Mouse (Mus musculus) forebrain, embryonic 15.5 days (tissue): ENCODE results near the gene Fgd3. TPM values are rescaled to one million over a fixed set of nuclear protein-coding genes. Genes with fewer than 3 reads are reported as not detected.
A peak's percentile ranks its signal among the peaks of the same experiment; 100 is the strongest.

Source experiments
- ATAC-seq: fragments of 200-750 bp; cut with Nextera tagmentation; replicated peaks from 2 replicates; pipeline ENCODE4 v1.8.0; 2017; ENCODE audit warnings: mild to moderate bottlenecking, moderate TSS enrichment, moderate library complexity
- H3K27ac ChIP-seq: fragments of 300-500 bp; sonication (generic); replicated peaks from 2 replicates; pipeline ENCODE4 v1.5.1; 2015; ENCODE audit warnings: mild to moderate bottlenecking, inconsistent platforms
- H3K27me3 ChIP-seq: fragments of 300-500 bp; sonication (generic); 2 replicates; pipeline ENCODE4 v1.6.1; 2015; ENCODE audit warnings: inconsistent platforms
- H3K36me3 ChIP-seq: fragments of 300-500 bp; sonication (generic); 2 replicates; pipeline ENCODE4 v1.6.1; 2015; ENCODE audit warnings: mild to moderate bottlenecking, inconsistent platforms
- H3K4me1 ChIP-seq: fragments of 300-500 bp; sonication (generic); 2 replicates; pipeline ENCODE4 v1.6.1; 2015; ENCODE audit warnings: inconsistent platforms
- H3K4me2 ChIP-seq: fragments of 300-500 bp; sonication (generic); replicated peaks from 2 replicates; pipeline ENCODE4 v1.6.1; 2015; ENCODE audit warnings: mild to moderate bottlenecking, inconsistent platforms
- H3K4me3 ChIP-seq: fragments of 300-500 bp; sonication (generic); 2 replicates; pipeline ENCODE4 v1.5.1; 2015; ENCODE audit warnings: mild to moderate bottlenecking, inconsistent platforms
- H3K9ac ChIP-seq: fragments of 300-500 bp; sonication (generic); replicated peaks from 2 replicates; pipeline ENCODE4 v1.6.1; 2015; ENCODE audit warnings: mild to moderate bottlenecking, inconsistent platforms
- H3K9me3 ChIP-seq: fragments of 300-500 bp; sonication (generic); 2 replicates; pipeline ENCODE4 v1.6.1; 2016; ENCODE audit warnings: inconsistent platforms
- WGBS: fragments of 180-500 bp; shearing (Covaris S2); methylation state at CpG from one replicate; pipeline ENCODE4 v1.1.7; 2015; ENCODE audit warnings: mixed read lengths; 5-methylcytosine and 5-hydroxymethylcytosine counted together
- polyA plus RNA-seq: library from polyadenylated mRNA; unstranded; fragments of >200 nt; fragmentation: Nextera tagmentation; extraction: Ambion mirVana; gene quantifications from 2 replicates; pipeline ENCODE4 v1.2.1, GENCODE M21; 2015

The Fgd3 gene
- polyA plus RNA-seq, 1 experiment from 2014 or later: 3.4 TPM

DNA sequence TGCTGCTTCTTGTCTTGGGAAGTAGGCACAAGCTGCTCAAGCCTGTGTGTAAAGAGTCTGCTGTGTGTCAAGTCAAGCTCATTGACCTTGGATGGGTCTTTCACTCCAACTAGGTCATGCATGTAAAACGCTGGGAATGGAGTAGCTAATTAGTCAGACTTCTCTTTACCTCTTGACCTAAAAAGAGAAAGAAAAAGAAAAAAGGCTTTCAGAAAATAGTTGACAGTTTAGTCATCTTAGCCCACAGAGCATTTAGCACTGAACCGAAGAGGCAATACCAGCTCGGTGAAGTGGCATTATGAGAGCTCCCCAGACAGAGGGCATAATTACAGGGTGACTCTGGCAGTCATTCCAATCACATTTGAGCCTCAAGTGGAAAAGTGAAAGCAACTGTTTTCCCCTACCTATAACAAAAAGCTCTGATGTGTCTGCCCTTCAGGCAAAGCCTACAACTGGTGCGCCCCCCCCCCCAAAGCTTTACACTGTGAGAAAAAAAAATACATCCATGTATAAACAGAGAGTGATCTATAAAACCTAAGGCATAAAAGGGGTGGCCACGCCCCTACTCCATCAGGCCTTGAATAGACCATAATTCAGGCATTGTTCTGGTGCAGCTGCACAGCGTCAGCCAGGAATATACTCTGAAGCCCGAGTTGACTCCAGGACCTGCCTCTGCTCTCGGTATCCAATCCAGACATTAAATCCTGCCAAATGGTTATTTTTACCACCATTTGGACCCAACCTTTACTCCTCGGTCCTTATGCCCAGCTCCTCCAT lies 3.5 kb downstream of the Fgd3 start:
- WGBS: 10% methylated on average over 9 of the region's 9 CpGs
- ATAC-seq: peak; percentile 62
- H3K4me3 ChIP-seq: no peak overlapping the region
- peaks cover 57% of the 10 kb centered on the region for H3K4me1 ChIP-seq
- no peaks in the 10 kb centered on the region for H3K27me3 ChIP-seq
- H3K27ac ChIP-seq: peak overlapping the region; percentile 83
- no peak overlapping the region for H3K9ac ChIP-seq
- peak overlapping the region; percentile 54 for H3K4me2 ChIP-seq
- no peaks in the 10 kb centered on the region for H3K9me3 ChIP-seq
- 0 out of 2 replicates have a peak, but pooled peaks cover 8% of the 10 kb centered on the region for H3K36me3 ChIP-seq

- Histone ChIP-seq H3K36me3 (0 out of 2 replicates have a peak, but pooled peaks cover 8% of the 10 kb centered on the region), H3K27ac (no peak overlapping the region), H3K9ac (no peak overlapping the region), H3K27me3 (no peaks in the 10 kb centered on the region), H3K4me1 (peaks cover 17% of the 10 kb centered on the region), H3K4me3 (no peak overlapping the region), H3K9me3 (no peaks in the 10 kb centered on the region), H3K4me2 (no peak overlapping the region)
- 90% methylated on average over 7 of the region's 7 CpGs for WGBS
- ATAC-seq: no peak
Measured at GRCm38 (mm10) chr13:49311642-49312041, 8.5 kb downstream of the Fgd3 start.

DNA sequence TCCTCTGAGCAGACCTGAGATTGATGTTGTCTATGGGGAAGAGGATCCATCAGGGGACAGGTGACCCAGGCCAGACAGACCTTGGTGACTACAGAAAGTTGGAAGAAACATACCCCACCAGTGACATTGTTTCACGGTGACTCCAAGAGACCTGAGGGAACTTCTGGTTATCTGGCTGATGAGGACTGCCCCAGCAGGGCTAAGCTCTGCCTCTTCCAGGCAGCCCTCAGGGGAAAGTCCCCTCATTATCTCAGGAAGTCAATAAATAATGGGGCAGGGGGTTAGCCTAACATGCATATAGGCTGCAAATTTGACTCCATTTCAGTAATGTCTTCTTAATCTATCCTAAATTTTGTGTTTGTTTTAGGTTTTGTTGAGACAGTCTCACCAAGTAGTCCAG lies 10.6 kb downstream of the Fgd3 start:
- 100% methylated on average over 1 of the region's 1 CpGs for WGBS
- H3K27ac ChIP-seq: no peak overlapping the region
- H3K4me3 ChIP-seq: no peak overlapping the region
- H3K9ac ChIP-seq: no peak overlapping the region
- H3K4me1 ChIP-seq: no peaks in the 10 kb centered on the region
- H3K36me3 ChIP-seq: peaks cover 7% of the 10 kb centered on the region; the same call in 1 of the 2 replicates
- no peak overlapping the region for H3K4me2 ChIP-seq
- no peaks in the 10 kb centered on the region for H3K27me3 ChIP-seq
- H3K9me3 ChIP-seq: no peaks in the 10 kb centered on the region
- no peak for ATAC-seq

GRCm38 (mm10) chr13:49308861-49309403 lies 11.2 kb downstream of the Fgd3 start:
- WGBS: 90% methylated on average over 16 of the region's 16 CpGs
- no peak for ATAC-seq

GRCm38 (mm10) chr13:49308206-49308605 lies 11.9 kb downstream of the Fgd3 start:
- Histone ChIP-seq H3K4me1 (no peaks in the 10 kb centered on the region), H3K4me3 (no peak overlapping the region), H3K36me3 (peaks cover 7% of the 10 kb centered on the region; the same call in 1 of the 2 replicates), H3K9ac (no peak overlapping the region), H3K27ac (no peak overlapping the region), H3K4me2 (no peak overlapping the region), H3K9me3 (no peaks in the 10 kb centered on the region), H3K27me3 (no peaks in the 10 kb centered on the region)
- WGBS: 92% methylated on average over 4 of the region's 4 CpGs
- no peak for ATAC-seq

More at GRCm38 (mm10) chr13:49308861-49309403, 11.2 kb downstream of the Fgd3 start:
- peaks cover 7% of the 10 kb centered on the region; the same call in 1 of the 2 replicates for H3K36me3 ChIP-seq
- H3K4me2 ChIP-seq: no peak overlapping the region
- H3K27me3 ChIP-seq: no peaks in the 10 kb centered on the region
- no peak overlapping the region for H3K4me3 ChIP-seq
- H3K9ac ChIP-seq: no peak overlapping the region
- H3K27ac ChIP-seq: no peak overlapping the region
- H3K9me3 ChIP-seq: no peaks in the 10 kb centered on the region
- no peaks in the 10 kb centered on the region for H3K4me1 ChIP-seq

DNA sequence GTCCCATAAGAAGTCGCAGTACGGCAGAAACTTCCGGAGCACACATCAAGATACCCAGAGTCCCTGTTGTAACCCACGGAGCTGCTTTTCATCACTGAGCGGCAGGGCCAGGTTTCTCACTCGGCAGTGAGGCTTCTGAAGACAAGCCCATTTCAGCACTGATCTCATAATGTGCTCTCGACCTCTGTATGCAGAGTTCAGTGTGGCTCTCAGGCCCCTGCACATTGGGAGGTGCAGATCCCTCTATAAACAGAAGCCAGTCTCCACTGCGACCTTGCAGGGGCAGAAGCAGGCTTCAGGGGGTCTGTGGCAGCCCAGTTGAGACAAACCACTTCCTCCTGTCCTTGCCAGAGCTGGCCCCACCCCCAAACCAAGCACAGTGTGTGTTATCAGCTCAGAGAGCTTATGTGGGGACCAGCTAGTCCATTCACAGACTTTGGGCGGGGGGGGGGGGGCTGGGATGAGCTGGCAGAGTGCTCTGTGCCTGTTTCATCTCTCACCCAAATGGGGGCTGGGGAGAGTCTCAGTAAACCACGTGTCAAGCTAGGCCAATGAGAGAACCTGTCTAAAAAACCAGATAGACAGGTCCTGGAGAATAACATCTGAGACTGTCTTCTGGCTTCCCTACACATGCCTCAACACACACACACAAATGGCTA lies 12.7 kb downstream of the Fgd3 start:
- no peak overlapping the region for H3K4me3 ChIP-seq
- H3K4me1 ChIP-seq: no peaks in the 10 kb centered on the region
- no peak overlapping the region for H3K4me2 ChIP-seq
- 48% methylated on average over 10 of the region's 10 CpGs for WGBS
- H3K9me3 ChIP-seq: no peaks in the 10 kb centered on the region
- H3K27me3 ChIP-seq: no peaks in the 10 kb centered on the region
- no peak overlapping the region for H3K27ac ChIP-seq
- ATAC-seq: peak; percentile 23; the same call in 1 of the 2 replicates
- no peak overlapping the region for H3K9ac ChIP-seq
- H3K36me3 ChIP-seq: peaks cover 7% of the 10 kb centered on the region; the same call in 1 of the 2 replicates

GRCm38 (mm10) chr13:49306771-49307310 lies 13.3 kb downstream of the Fgd3 start:
- no peak for ATAC-seq
- H3K36me3 ChIP-seq: peaks cover 6% of the 10 kb centered on the region; the same call in 1 of the 2 replicates
- H3K27me3 ChIP-seq: no peaks in the 10 kb centered on the region
- H3K4me2 ChIP-seq: no peak overlapping the region
- H3K9ac ChIP-seq: no peak overlapping the region
- no peaks in the 10 kb centered on the region for H3K9me3 ChIP-seq
- no peak overlapping the region for H3K4me3 ChIP-seq
- 78% methylated on average over 7 of the region's 7 CpGs for WGBS
- no peaks in the 10 kb centered on the region for H3K4me1 ChIP-seq
- no peak overlapping the region for H3K27ac ChIP-seq

- no peaks in the 10 kb centered on the region for H3K27me3 ChIP-seq
- H3K27ac ChIP-seq: no peak overlapping the region
- no peaks in the 10 kb centered on the region; the same call in 1 of the 2 replicates for H3K36me3 ChIP-seq
- ATAC-seq: no peak
- WGBS: 97% methylated on average over 1 of the region's 1 CpGs
- no peaks in the 10 kb centered on the region for H3K4me1 ChIP-seq
- no peak overlapping the region for H3K9ac ChIP-seq
- no peak overlapping the region for H3K4me3 ChIP-seq
- H3K4me2 ChIP-seq: no peak overlapping the region
- H3K9me3 ChIP-seq: no peaks in the 10 kb centered on the region
Measured at GRCm38 (mm10) chr13:49300771-49301170, 19.3 kb downstream of the Fgd3 start.

DNA sequence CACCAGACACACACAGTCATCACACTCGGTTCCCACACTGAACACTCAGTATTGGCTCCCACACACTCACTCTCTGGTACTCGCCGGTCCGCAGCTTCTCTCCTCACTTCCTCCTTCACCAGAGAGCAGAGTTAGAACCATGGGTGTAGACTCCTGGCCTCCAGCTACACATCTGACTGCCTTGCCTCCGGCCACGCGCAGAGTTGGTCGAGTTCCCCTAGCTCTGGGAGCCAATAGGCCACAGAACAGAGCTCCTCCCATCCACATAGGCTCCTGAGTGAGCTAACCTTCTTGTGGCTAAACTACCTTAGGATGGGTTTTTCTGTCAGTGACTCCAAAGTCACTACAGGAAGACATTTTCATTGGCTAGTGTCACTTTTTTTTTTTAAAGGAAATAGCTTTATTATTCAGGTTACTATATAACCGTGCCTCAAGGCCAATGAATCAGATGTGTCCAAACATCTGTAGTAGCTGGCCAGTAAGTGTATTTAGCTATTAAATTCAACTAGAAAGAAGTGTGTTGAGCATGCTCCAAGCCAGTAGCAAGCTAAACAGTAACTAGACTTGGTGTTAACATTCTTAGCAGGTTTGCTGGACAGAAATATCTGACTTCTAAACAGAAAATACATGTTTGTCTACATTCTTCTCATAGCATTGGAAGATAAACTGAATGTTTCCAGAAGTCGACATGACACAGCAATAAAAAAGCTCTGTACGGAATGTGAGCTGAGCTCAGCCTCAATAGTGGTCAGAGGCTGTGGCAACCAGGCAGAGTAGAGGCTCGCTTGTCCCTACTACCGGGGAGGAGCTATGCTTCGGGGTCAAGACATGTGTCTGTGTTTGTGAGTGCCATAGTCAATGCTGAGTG lies 21.4 kb downstream of the Fgd3 start:
- H3K4me3 ChIP-seq: no peak overlapping the region
- H3K27me3 ChIP-seq: no peaks in the 10 kb centered on the region
- no peak overlapping the region for H3K4me2 ChIP-seq
- no peak for ATAC-seq
- no peak overlapping the region for H3K27ac ChIP-seq
- 90% methylated on average over 14 of the region's 14 CpGs for WGBS
- no peaks in the 10 kb centered on the region for H3K4me1 ChIP-seq
- H3K36me3 ChIP-seq: no peaks in the 10 kb centered on the region; the same call in 1 of the 2 replicates
- H3K9me3 ChIP-seq: no peaks in the 10 kb centered on the region
- H3K9ac ChIP-seq: no peak overlapping the region

DNA sequence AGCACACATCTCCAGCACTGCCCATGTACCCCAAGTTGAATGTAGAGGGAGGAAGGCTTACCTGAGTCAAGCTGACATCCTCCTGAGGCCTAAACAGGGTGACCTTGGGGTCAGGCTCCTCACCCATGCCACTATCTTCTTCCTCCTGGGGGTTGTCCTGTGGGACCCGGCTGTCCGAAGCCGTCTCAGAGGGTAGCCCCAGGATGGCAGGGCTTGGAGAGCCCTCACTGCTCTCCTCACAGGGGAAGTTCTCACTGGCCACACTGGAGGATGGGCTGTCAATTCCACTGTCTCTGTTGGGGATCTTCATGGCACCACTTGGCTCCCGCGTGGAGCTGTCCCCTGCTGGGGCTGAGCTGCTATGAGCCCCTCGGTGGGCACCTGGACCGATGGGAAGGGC lies 23.8 kb downstream of the Fgd3 start:
- H3K4me2 ChIP-seq: no peak overlapping the region
- WGBS: 82% methylated on average over 7 of the region's 7 CpGs
- ATAC-seq: no peak

DNA sequence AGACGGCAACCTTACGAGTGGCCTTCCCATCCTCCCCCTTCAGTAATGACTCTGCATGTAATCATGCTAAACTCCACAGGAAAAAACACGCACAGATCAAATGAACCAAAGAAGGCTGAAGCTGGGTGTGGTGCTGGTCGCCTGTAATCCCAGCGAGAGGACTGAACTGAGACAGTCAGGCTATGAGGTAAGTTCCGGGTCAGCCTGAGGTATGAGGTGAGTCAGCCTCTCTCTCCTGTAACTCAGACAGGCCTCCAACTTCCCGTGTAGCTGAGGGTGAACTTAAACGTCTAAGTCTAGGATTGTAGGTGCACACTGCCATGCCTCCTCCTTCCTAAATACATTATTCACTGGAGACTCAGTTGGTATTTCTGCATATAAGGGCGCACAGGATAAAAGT lies 26.0 kb downstream of the Fgd3 start:
- Histone ChIP-seq H3K4me3 (no peak overlapping the region), H3K4me2 (no peak overlapping the region), H3K36me3 (0 out of 2 replicates have a peak, but pooled peaks cover under 1% of the 10 kb centered on the region), H3K27me3 (no peaks in the 10 kb centered on the region), H3K9me3 (no peaks in the 10 kb centered on the region), H3K9ac (no peak overlapping the region), H3K4me1 (no peaks in the 10 kb centered on the region), H3K27ac (no peak overlapping the region)
- no peak for ATAC-seq
- WGBS: 87% methylated on average over 9 of the region's 9 CpGs

More for the DNA sequence above, 23.8 kb downstream of the Fgd3 start:
- Histone ChIP-seq H3K4me3 (no peak overlapping the region), H3K27me3 (no peaks in the 10 kb centered on the region), H3K4me1 (no peaks in the 10 kb centered on the region), H3K9me3 (no peaks in the 10 kb centered on the region), H3K9ac (no peak overlapping the region), H3K36me3 (no peaks in the 10 kb centered on the region), H3K27ac (no peak overlapping the region)
